Mouse (Mus musculus) CH12.LX (cell line): ENCODE results near the gene Cd300ld4.

Source experiments
- CHD1 ChIP-seq: IDR thresholded peaks from 2 replicates; pipeline ENCODE4 v1.6.1; 2012; ENCODE audit warnings: low read depth, low read length, improper control_type of control experiment, inconsistent platforms
- CTCF ChIP-seq, 2 experiments: IDR thresholded peaks in 1 of 2; conservative IDR thresholded peaks in 1 of 2; 2 replicates each; pipeline ENCODE4 v1.5.1; 2011 to 2012; ENCODE audit warnings: low read depth in 2 of 2, low read length in 2 of 2, improper control_type of control experiment in 1 of 2, inconsistent platforms in 1 of 2, mild to moderate bottlenecking in 1 of 2, moderate library complexity in 1 of 2
- EP300 ChIP-seq: IDR thresholded peaks from 2 replicates; pipeline ENCODE4 v1.6.1; 2011; ENCODE audit warnings: low read length, improper control_type of control experiment
- JUND ChIP-seq: conservative IDR thresholded peaks from 2 replicates; pipeline ENCODE4 v1.6.1; 2011; ENCODE audit warnings: low read depth, low read length, improper control_type of control experiment
- MAZ ChIP-seq: IDR thresholded peaks from 2 replicates; pipeline ENCODE4 v1.6.1; 2012; ENCODE audit warnings: low read depth, mild to moderate bottlenecking, inconsistent platforms, low read length, improper control_type of control experiment, moderate library complexity
- POLR2A ChIP-seq: IDR thresholded peaks from 2 replicates; pipeline ENCODE4 v1.6.1; 2011; ENCODE audit warnings: low read depth, mild to moderate bottlenecking, improper control_type of control experiment, low read length
- TCF12 ChIP-seq: IDR thresholded peaks from 2 replicates; pipeline ENCODE4 v1.6.1; 2014; ENCODE audit warnings: low read depth, mild to moderate bottlenecking, inconsistent platforms, low read length, improper control_type of control experiment
- ZMIZ1 ChIP-seq: IDR thresholded peaks from 2 replicates; pipeline ENCODE4 v1.6.1; 2012; ENCODE audit warnings: low read depth, mild to moderate bottlenecking, inconsistent platforms, low read length, improper control_type of control experiment

GRCm38 (mm10) chr11:115075859-115076258 lies 49.0 kb upstream of the Cd300ld4 start:
- TF ChIP-seq JUND (no peak), TCF12 (no peak), CTCF (conservative IDR thresholded peaks at IDR 0.05 in 1 of 2, IDR thresholded peaks at IDR 0.05 in 1 of 2; ENCODE audit: low read depth in 2 of 2, low read length in 2 of 2) (no peak), CHD1 (no peak), MAZ (no peak), ZMIZ1 (no peak), POLR2A (no peak), EP300 (no peak)
